Mouse (Mus musculus): ENCODE data around the gene Plcl2. TPM values are rescaled to one million over a fixed set of nuclear protein-coding genes. Genes with fewer than 3 reads are reported as not detected.
A peak's percentile ranks its signal among the peaks of the same experiment; 100 is the strongest.

The Plcl2 gene
- polyA plus RNA-seq, 1 experiment from 2014 or later: 1.0 TPM

- 63% methylated on average over 10 of the region's 10 CpGs for WGBS
- no peaks in the 10 kb centered on the region for H3K27me3 ChIP-seq (replicated peaks; ENCODE audit: insufficient read depth, low read length)
- no peak for DNase-seq (ENCODE audit: low spot score)
- H3K9ac ChIP-seq (replicated peaks; ENCODE audit: low read depth): no peak overlapping the region
- H3K4me2 ChIP-seq (replicated peaks; ENCODE audit: low read depth, low read length): no peak overlapping the region
- ATAC-seq: no peak
- H3K27ac ChIP-seq (ENCODE audit: low read length): no peak overlapping the region
- H3K4me1 ChIP-seq (ENCODE audit: insufficient read depth, low read depth, low read length): peaks cover 3% of the 10 kb centered on the region; the same call in 1 of the 2 replicates
- H3K9me3 ChIP-seq (ENCODE audit: low read length): no peaks in the 10 kb centered on the region
- TF ChIP-seq EP300 (IDR thresholded peaks at IDR 0.05) (no peak), CTCF (IDR thresholded peaks at IDR 0.05) (no peak)
- H3K4me3 ChIP-seq (ENCODE audit: low read depth, low read length): no peak overlapping the region
- no peaks in the 10 kb centered on the region for H3K36me3 ChIP-seq (ENCODE audit: insufficient read depth, low read length)
These were observed 3.1 kb upstream of the Plcl2 start for GRCm38 (mm10) chr17:50505910-50506634.

GRCm38 (mm10) chr17:50506861-50507321, 2.3 kb upstream of the Plcl2 start:
- DNase-seq (ENCODE audit: low spot score) (no peak), ATAC-seq (no peak)
- Histone ChIP-seq H3K4me1 (ENCODE audit: insufficient read depth, low read depth, low read length) (peaks cover 3% of the 10 kb centered on the region; the same call in 1 of the 2 replicates), H3K36me3 (ENCODE audit: insufficient read depth, low read length) (no peaks in the 10 kb centered on the region), H3K4me3 (ENCODE audit: low read depth, low read length) (no peak overlapping the region), H3K27ac (ENCODE audit: low read length) (no peak overlapping the region), H3K9ac (replicated peaks; ENCODE audit: low read depth) (no peak overlapping the region), H3K27me3 (replicated peaks; ENCODE audit: insufficient read depth, low read length) (no peaks in the 10 kb centered on the region), H3K9me3 (ENCODE audit: low read length) (no peaks in the 10 kb centered on the region), H3K4me2 (replicated peaks; ENCODE audit: low read depth, low read length) (no peak overlapping the region)
- 71% methylated on average over 13 of the region's 13 CpGs for WGBS
- TF ChIP-seq CTCF (IDR thresholded peaks at IDR 0.05) (no peak), EP300 (IDR thresholded peaks at IDR 0.05) (no peak)

GRCm38 (mm10) chr17:50508055-50508774, 988 bp upstream of the Plcl2 start:
- no peak for DNase-seq (ENCODE audit: low spot score)
- Histone ChIP-seq H3K36me3 (ENCODE audit: insufficient read depth, low read length) (no peaks in the 10 kb centered on the region), H3K27ac (ENCODE audit: low read length) (no peak overlapping the region), H3K9me3 (ENCODE audit: low read length) (no peaks in the 10 kb centered on the region), H3K27me3 (replicated peaks; ENCODE audit: insufficient read depth, low read length) (no peaks in the 10 kb centered on the region), H3K4me3 (ENCODE audit: low read depth, low read length) (peak overlapping the region; percentile 68), H3K9ac (replicated peaks; ENCODE audit: low read depth) (0 out of 2 replicates have a peak overlapping the region, but pooled peaks have one; percentile 73), H3K4me1 (ENCODE audit: insufficient read depth, low read depth, low read length) (peaks cover 3% of the 10 kb centered on the region; the same call in 1 of the 2 replicates), H3K4me2 (replicated peaks; ENCODE audit: low read depth, low read length) (peak overlapping the region; percentile 89)
- ATAC-seq: peak; percentile 3; the same call in 1 of the 2 replicates
- 15% methylated on average over 18 of the region's 18 CpGs for WGBS
- no peak for TF ChIP-seq EP300 (IDR thresholded peaks at IDR 0.05)
- no peak for TF ChIP-seq CTCF (IDR thresholded peaks at IDR 0.05)

- Histone ChIP-seq H3K9me3 (ENCODE audit: low read length) (no peaks in the 10 kb centered on the region), H3K4me2 (replicated peaks; ENCODE audit: low read depth, low read length) (peak overlapping the region; percentile 89), H3K4me1 (ENCODE audit: insufficient read depth, low read depth, low read length) (peaks cover 3% of the 10 kb centered on the region; the same call in 1 of the 2 replicates), H3K4me3 (ENCODE audit: low read depth, low read length) (peak overlapping the region; percentile 68), H3K9ac (replicated peaks; ENCODE audit: low read depth) (peak overlapping the region; percentile 73), H3K27me3 (replicated peaks; ENCODE audit: insufficient read depth, low read length) (no peaks in the 10 kb centered on the region), H3K36me3 (ENCODE audit: insufficient read depth, low read length) (no peaks in the 10 kb centered on the region), H3K27ac (ENCODE audit: low read length) (0 out of 2 replicates have a peak overlapping the region, but pooled peaks have one; percentile 51)
- 0% methylated on average over 28 of the region's 72 CpGs for WGBS
- ATAC-seq (peak; percentile 86), DNase-seq (ENCODE audit: low spot score) (peak; percentile 70)
- TF ChIP-seq EP300 (IDR thresholded peaks at IDR 0.05) (no peak), CTCF (IDR thresholded peaks at IDR 0.05) (peak; percentile 75)
These were observed 390 bp upstream of the Plcl2 start for GRCm38 (mm10) chr17:50508775-50509250.

GRCm38 (mm10) chr17:50510279-50510678, 1.1 kb downstream of the Plcl2 start:
- ATAC-seq: no peak
- Histone ChIP-seq H3K9ac (replicated peaks; ENCODE audit: low read depth) (0 out of 2 replicates have a peak overlapping the region, but pooled peaks have one; percentile 73), H3K9me3 (ENCODE audit: low read length) (no peaks in the 10 kb centered on the region), H3K27ac (ENCODE audit: low read length) (no peak overlapping the region), H3K4me1 (ENCODE audit: insufficient read depth, low read depth, low read length) (peaks cover 3% of the 10 kb centered on the region; the same call in 1 of the 2 replicates), H3K4me2 (replicated peaks; ENCODE audit: low read depth, low read length) (peak overlapping the region; percentile 89), H3K36me3 (ENCODE audit: insufficient read depth, low read length) (no peaks in the 10 kb centered on the region), H3K4me3 (ENCODE audit: low read depth, low read length) (peak overlapping the region; percentile 68), H3K27me3 (replicated peaks; ENCODE audit: insufficient read depth, low read length) (no peaks in the 10 kb centered on the region)
- TF ChIP-seq EP300 (IDR thresholded peaks at IDR 0.05) (no peak), CTCF (IDR thresholded peaks at IDR 0.05) (no peak)
- 47% methylated on average over 2 of the region's 2 CpGs for WGBS
- no peak for DNase-seq (ENCODE audit: low spot score)

GRCm38 (mm10) chr17:50510741-50511140, 1.5 kb downstream of the Plcl2 start:
- H3K9ac ChIP-seq (replicated peaks; ENCODE audit: low read depth): no peak overlapping the region
- TF ChIP-seq CTCF (IDR thresholded peaks at IDR 0.05) (no peak), EP300 (IDR thresholded peaks at IDR 0.05) (no peak)
- H3K4me3 ChIP-seq (ENCODE audit: low read depth, low read length): no peak overlapping the region
- H3K4me2 ChIP-seq (replicated peaks; ENCODE audit: low read depth, low read length): peak overlapping the region; percentile 1; the same call in 1 of the 2 replicates
- no peak overlapping the region for H3K27ac ChIP-seq (ENCODE audit: low read length)
- H3K4me1 ChIP-seq (ENCODE audit: insufficient read depth, low read depth, low read length): peaks cover 3% of the 10 kb centered on the region; the same call in 1 of the 2 replicates
- DNase-seq (ENCODE audit: low spot score): no peak
- no peaks in the 10 kb centered on the region for H3K9me3 ChIP-seq (ENCODE audit: low read length)
- WGBS: 49% methylated on average over 1 of the region's 1 CpGs
- ATAC-seq: no peak
- no peaks in the 10 kb centered on the region for H3K27me3 ChIP-seq (replicated peaks; ENCODE audit: insufficient read depth, low read length)
- H3K36me3 ChIP-seq (ENCODE audit: insufficient read depth, low read length): no peaks in the 10 kb centered on the region
